Mouse (Mus musculus): ENCODE measurements around the gene Pdia6.

DNA sequence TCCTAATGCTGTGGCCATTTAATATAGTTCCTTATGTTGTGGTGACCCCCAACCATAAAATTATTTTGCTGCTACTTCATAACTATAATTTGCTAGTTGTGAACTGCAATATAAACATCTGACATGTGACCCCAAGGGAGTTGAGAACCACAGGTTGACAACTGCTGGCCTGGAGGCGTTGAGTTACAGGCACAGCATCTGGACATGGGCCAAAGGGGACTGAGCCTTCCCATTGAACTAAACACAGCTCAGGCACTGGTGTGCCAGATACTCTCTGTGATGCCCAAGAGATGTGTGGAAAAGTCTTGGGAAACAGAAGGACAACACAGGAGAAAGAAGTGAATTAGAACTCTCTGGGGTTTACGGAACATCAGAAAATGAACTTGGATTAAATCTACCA lies 25.3 kb upstream of the Pdia6 start:
- TF ChIP-seq MAFK (IDR thresholded peaks at IDR 0.05; ENCODE audit: insufficient read depth, low read depth, low read length) (no peak), ZNF384 (IDR thresholded peaks at IDR 0.05; ENCODE audit: low read depth, low read length) (no peak), ZC3H11A (IDR thresholded peaks at IDR 0.05; ENCODE audit: borderline replicate concordance, low read depth, low read length) (no peak), HCFC1 (IDR thresholded peaks at IDR 0.05; ENCODE audit: borderline replicate concordance, insufficient read depth, low read length) (no peak), CHD2 (IDR thresholded peaks at IDR 0.05; ENCODE audit: low read depth, low read length) (no peak)
